Mouse (Mus musculus) erythroid progenitor cell, adult 5-6 weeks (primary cell): ENCODE measurements around the gene Bpifa3. TPM values are rescaled to one million over a fixed set of nuclear protein-coding genes. Genes with fewer than 3 reads are reported as not detected.
"Not testable (repeated sequence)": the region's sequence is repeated elsewhere in the genome, so short reads cannot be mapped to it uniquely, and the experiment has no call there.

Source experiments
- ATAC-seq: replicated peaks from 2 replicates; pipeline ENCODE4 v1.8.0; 2016; ENCODE audit warnings: moderate number of reproducible peaks, mild to moderate bottlenecking, moderate TSS enrichment, inconsistent platforms; ENCODE audit not compliant: poor library complexity, low FRiP score, severe bottlenecking
- total RNA-seq, 2 experiments: library from RNA; stranded (forward) in 1 of 2; stranded (reverse) in 1 of 2; fragments of 150-400 nt in 1 of 2; fragments of 186-747, 209-891 nt in 1 of 2; gene quantifications; 2 replicates each; pipeline versions ENCODE4 v1.2.3 to v1.2.4; 2015 to 2017; ENCODE audit warnings: low replicate concordance in 2 of 2

Gene Bpifa3
- total RNA-seq (2015; ENCODE audit: low replicate concordance) (not detected in 2 replicates), total RNA-seq (2017; ENCODE audit: low replicate concordance) (not detected in 2 replicates)

- no peak for ATAC-seq
These were observed at the start of gene Bpifa3 for GRCm38 (mm10) chr2:154130120-154130519. TSS of gene Bpifa3 (plus strand) at chr2:154130336.

DNA sequence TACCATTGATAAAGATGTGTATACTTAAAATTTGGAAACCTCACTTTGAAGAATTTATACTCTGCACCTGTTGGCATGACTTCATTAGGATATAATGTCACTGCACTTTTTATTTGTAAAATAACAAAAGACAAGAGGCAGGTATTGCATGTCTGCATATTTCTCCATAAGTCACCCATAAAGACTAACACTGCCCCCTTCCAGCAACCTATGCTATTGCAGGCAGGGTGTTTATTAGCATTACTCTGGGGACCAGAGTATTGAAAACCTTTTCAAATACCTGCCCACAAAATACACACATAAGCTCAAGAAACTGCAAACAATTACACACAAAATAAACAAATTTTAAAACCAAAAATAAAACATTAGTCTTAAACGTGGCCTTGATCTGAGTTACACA lies 32.4 kb upstream of the Bpifa3 start:
- no peak for ATAC-seq

- ATAC-seq, result no peak
These were observed 12.8 kb upstream of the Bpifa3 start for GRCm38 (mm10) chr2:154117381-154117780.

DNA sequence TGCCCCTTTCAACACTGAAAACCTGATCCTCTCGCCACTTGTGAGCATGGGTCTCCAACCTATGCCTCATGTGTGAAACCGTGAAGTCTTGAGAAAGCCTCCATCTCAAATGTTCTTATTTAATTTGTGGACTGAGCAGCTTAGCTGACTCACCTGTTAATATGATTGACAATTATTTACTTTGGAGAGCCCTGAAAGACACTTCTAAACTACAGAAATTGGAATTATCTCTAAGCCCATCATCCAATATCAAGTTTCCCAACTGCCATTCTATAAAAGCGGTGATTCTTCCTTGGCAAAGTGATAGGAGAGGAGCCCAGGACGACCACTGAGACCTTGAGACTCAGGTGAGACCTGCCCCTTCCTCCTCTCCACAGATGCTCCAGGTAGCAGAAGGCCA lies 12.4 kb downstream of the Bpifa3 start, which contains the start of gene Bpifa1:
TSS of gene Bpifa1 (plus strand) at position 301 of the 400 bp plus-strand sequence.
- no peak for ATAC-seq

- ATAC-seq, result no peak
These were observed 13.6 kb downstream of the Bpifa3 start for GRCm38 (mm10) chr2:154143735-154144134.

GRCm38 (mm10) chr2:154147496-154147895 lies 17.4 kb downstream of the Bpifa3 start:
- no peak for ATAC-seq

DNA sequence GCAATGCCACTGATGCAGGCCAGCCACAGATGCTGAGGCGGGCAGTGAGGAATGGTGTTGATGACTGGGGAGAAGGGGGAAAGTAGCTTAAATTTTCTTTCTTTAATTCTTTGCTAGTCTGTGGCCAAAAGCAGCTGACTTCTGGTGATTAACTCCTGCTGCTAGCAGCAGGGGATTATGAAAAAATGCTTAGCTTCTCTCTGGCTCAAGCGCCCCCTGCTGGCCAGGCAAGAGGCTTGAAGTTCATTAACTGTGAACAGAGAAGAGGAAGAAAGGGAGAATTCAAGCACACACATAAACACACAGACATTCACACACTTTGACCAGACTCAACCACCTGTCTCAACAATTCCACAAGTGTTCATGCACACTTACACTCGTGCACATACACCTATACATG lies 28.3 kb downstream of the Bpifa3 start:
- no peak for ATAC-seq

GRCm38 (mm10) chr2:154162307-154162706 lies 32.2 kb downstream of the Bpifa3 start, which contains the start of gene Bpifa5:
TSS of gene Bpifa5 (plus strand) at chr2:154162607.
- no peak for ATAC-seq

- no peak for ATAC-seq
These were observed 33.2 kb downstream of the Bpifa3 start for GRCm38 (mm10) chr2:154163306-154163705.

DNA sequence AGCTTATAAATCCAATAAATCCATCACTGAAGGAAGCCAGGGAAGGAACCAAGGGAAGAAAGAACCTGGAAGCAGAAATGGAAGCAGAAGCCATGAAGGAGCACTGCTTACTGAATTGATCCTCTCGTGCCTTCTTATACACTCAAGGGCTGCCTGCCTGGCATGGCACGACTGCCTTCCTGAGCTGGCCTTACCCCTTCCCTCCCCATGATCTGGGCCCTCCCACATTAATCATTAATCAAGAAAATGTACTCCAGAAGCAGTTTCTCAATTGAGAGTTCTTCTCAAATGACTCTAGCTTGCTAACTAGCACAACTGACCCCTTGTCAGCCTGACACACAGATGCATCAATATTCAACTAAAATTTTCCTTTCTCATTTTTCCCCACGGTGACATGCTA lies 39.0 kb downstream of the Bpifa3 start:
- no peak for ATAC-seq

DNA sequence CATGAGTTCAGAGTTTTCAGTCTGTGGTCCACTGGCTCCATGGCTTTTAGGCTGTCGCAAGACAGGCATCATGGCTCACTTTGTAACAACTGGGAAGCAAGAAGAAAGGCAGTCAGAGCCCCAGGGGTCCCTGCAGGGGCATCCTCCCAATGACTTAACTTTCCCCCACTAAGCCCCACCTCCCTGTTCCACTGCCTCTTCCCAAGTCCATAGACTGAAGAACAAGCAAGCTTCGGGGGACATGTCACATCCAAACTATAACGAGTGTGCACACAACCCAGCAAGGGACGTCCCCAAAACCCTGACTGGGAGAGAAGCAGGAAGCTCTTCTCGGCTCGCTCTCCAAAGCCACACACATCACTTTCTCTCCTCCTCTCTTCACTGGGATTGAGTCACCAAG lies 41.5 kb downstream of the Bpifa3 start:
- no peak for ATAC-seq

GRCm38 (mm10) chr2:154173313-154173712 lies 43.2 kb downstream of the Bpifa3 start:
- peak; percentile 52; the same call in 1 of the 2 replicates for ATAC-seq

DNA sequence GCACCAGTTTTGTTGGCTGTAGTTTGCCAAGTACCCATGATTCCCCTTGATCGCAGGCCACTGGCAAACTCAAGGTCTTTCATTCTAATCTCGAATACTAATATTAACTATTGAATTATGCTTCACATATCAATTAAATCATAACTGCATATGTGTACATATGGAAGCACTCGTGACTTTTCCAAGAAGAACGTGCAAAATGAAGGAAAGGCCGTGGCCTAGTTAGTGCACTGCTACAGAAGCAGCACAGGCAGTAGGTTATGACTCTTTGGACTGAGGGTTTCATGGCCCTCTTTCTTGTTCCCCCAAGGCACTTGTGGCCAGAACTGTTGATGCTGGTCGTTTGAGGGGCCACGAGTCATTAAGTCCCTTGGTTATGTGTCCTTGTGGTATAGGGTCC lies 51.8 kb downstream of the Bpifa3 start:
- not testable (repeated sequence) for ATAC-seq

GRCm38 (mm10) chr2:154183061-154183460 lies 52.9 kb downstream of the Bpifa3 start:
- not testable (repeated sequence) for ATAC-seq

DNA sequence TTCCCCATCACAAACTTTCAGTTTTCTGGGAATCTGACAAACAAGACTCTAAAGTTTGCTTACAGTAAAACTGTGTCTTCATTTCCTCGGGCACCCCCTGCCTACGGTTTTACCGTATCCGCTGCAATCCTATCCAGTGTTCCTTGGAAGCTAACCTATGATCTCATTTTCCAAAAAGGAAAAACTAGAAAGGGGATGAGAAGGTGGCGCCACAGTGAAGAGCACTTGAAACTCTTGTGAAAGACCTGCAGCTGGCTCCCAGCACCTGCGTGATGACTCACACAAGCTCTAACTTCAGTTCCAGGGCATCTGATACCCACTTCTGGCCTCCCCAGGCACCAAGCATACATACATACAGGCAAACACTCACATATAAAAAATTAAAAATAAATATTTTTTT lies 55.2 kb downstream of the Bpifa3 start:
- ATAC-seq, result no peak

- no peak for ATAC-seq
These were observed 55.6 kb downstream of the Bpifa3 start for GRCm38 (mm10) chr2:154185748-154186147.

- no peak for ATAC-seq
These were observed 57.3 kb downstream of the Bpifa3 start for GRCm38 (mm10) chr2:154187468-154187867.

Other genes starting within 250 kb of the Bpifa3 start
- gene Bpifb6, start 229.9 kb upstream of the Bpifa3 start, total RNA-seq (2015; ENCODE audit: low replicate concordance), result not detected in 2 replicates
- gene Bpifb6, start 229.9 kb upstream of the Bpifa3 start, total RNA-seq (2017; ENCODE audit: low replicate concordance), result not detected in 2 replicates
- gene Bpifb3, start 212.1 kb upstream of the Bpifa3 start, total RNA-seq (2015; ENCODE audit: low replicate concordance), result not detected in 2 replicates
- not detected in 2 replicates for gene Bpifb3, start 212.1 kb upstream of the Bpifa3 start, total RNA-seq (2017; ENCODE audit: low replicate concordance)
- not detected in 2 replicates for gene Bpifb4, start 192.1 kb upstream of the Bpifa3 start, total RNA-seq (2015; ENCODE audit: low replicate concordance)
- gene Bpifb4, start 192.1 kb upstream of the Bpifa3 start, total RNA-seq (2017; ENCODE audit: low replicate concordance), result not detected in 2 replicates
- gene Bpifa6, start 155.4 kb upstream of the Bpifa3 start, total RNA-seq (2015; ENCODE audit: low replicate concordance), result not detected in 2 replicates
- not detected in 2 replicates for gene Bpifa6, start 155.4 kb upstream of the Bpifa3 start, total RNA-seq (2017; ENCODE audit: low replicate concordance)
- gene Bpifa2, start 122.1 kb upstream of the Bpifa3 start, total RNA-seq (2015; ENCODE audit: low replicate concordance), result not detected in 2 replicates
- not detected in 2 replicates for gene Bpifa2, start 122.1 kb upstream of the Bpifa3 start, total RNA-seq (2017; ENCODE audit: low replicate concordance)
- not detected in 2 replicates for gene Bpifa1, start 12.5 kb downstream of the Bpifa3 start, total RNA-seq (2015; ENCODE audit: low replicate concordance)
- gene Bpifa1, start 12.5 kb downstream of the Bpifa3 start, total RNA-seq (2017; ENCODE audit: low replicate concordance), result not detected in 2 replicates
- gene Bpifa5, start 32.3 kb downstream of the Bpifa3 start, total RNA-seq (2015; ENCODE audit: low replicate concordance), result not detected in 2 replicates
- gene Bpifa5, start 32.3 kb downstream of the Bpifa3 start, total RNA-seq (2017; ENCODE audit: low replicate concordance), result not detected in 2 replicates
- not detected in 2 replicates for gene Bpifb1, start 60.5 kb downstream of the Bpifa3 start, total RNA-seq (2015; ENCODE audit: low replicate concordance)
- gene Bpifb1, start 60.5 kb downstream of the Bpifa3 start, total RNA-seq (2017; ENCODE audit: low replicate concordance), result not detected in 2 replicates
- gene Bpifb5, start 93.4 kb downstream of the Bpifa3 start, total RNA-seq (2015; ENCODE audit: low replicate concordance), result not detected in 2 replicates
- gene Bpifb5, start 93.4 kb downstream of the Bpifa3 start, total RNA-seq (2017; ENCODE audit: low replicate concordance), result not detected in 2 replicates
- not detected in 2 replicates for gene Bpifb9a, start 127.5 kb downstream of the Bpifa3 start, total RNA-seq (2015; ENCODE audit: low replicate concordance)
- gene Bpifb9a, start 127.5 kb downstream of the Bpifa3 start, total RNA-seq (2017; ENCODE audit: low replicate concordance), result not detected in 2 replicates
- not detected in 2 replicates for gene Bpifb9b, start 176.9 kb downstream of the Bpifa3 start, total RNA-seq (2015; ENCODE audit: low replicate concordance)
- not detected in 2 replicates for gene Bpifb9b, start 176.9 kb downstream of the Bpifa3 start, total RNA-seq (2017; ENCODE audit: low replicate concordance)
- 10.1 and 12.3 TPM in 2 replicates for gene Cdk5rap1, start 242.7 kb downstream of the Bpifa3 start, total RNA-seq (2015; ENCODE audit: low replicate concordance)
- gene Cdk5rap1, start 242.7 kb downstream of the Bpifa3 start, total RNA-seq (2017; ENCODE audit: low replicate concordance), result 8.2 and 28.1 TPM in 2 replicates